Mouse (Mus musculus) lung, postnatal 4 days (tissue): ENCODE results near the gene Med12.

Experiments
- DNase-seq, 2 experiments: peaks; one replicate each; pipeline ENCODE4 v3.0.0; 2021

The Med12 gene

DNA sequence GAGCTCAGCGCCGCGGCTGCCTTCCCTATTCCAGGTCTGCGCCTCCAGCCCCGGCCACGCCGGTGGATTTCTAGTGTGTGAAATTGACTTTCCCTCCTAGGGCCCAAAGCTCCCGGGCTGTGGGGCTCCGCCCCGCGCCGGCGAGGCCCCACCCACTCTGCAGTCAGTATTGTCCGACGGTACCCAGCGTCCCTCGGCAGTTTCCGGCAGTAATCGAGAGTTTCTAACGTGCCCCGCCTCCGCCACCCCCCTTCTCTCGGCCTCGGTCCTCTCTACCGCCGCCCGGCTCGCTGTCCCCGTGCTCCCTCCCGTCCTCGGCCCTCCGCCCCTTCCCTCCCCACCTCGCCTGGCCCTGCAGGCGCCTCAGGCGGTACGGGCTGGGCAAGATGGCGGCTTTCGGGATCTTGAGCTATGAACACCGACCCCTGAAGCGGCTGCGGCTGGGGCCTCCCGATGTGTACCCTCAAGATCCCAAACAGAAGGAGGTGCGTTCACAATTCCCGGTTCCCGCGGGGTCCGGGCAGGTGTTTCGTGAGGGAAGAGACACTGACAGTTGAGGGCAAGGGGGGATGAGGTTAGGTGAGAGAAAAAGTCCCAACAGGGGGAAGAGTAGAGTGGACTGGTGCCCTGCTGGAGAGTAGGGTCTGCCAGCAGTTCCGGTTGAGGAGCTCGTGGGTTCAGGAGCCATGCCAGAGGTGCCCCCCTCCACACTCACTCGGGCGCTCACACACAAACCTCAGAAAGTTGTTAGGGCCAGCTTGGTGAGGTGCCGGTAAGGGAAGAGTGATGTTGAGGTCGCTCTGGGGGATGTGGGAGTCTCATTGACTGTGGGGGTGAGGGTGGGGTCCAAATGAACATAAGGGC, at the start of gene Med12:
TSS of gene Med12 (plus strand) at position 156 of the 864 bp plus-strand sequence.
- peak; percentile 92 to 95 for DNase-seq

DNA sequence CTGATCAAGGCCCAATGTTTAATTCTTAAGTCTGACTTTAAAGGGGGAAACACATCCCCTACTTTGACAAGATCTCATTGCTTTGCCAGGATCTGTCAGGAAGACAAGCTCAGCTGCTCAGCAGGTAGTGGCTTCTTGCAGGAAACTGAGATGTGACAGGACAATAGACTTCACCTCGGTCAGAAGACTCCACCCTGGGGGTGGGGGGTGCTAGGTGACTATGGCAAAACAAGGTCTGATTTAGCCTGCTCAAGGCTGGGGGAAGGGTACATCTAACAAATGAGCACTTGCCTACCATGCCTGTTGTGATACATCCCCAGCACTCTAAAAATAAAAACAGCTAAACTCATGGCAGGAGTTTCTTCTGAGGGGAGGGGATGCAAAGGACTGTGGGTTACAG, 28.8 kb upstream of the Med12 start:
- DNase-seq = no peak

DNA sequence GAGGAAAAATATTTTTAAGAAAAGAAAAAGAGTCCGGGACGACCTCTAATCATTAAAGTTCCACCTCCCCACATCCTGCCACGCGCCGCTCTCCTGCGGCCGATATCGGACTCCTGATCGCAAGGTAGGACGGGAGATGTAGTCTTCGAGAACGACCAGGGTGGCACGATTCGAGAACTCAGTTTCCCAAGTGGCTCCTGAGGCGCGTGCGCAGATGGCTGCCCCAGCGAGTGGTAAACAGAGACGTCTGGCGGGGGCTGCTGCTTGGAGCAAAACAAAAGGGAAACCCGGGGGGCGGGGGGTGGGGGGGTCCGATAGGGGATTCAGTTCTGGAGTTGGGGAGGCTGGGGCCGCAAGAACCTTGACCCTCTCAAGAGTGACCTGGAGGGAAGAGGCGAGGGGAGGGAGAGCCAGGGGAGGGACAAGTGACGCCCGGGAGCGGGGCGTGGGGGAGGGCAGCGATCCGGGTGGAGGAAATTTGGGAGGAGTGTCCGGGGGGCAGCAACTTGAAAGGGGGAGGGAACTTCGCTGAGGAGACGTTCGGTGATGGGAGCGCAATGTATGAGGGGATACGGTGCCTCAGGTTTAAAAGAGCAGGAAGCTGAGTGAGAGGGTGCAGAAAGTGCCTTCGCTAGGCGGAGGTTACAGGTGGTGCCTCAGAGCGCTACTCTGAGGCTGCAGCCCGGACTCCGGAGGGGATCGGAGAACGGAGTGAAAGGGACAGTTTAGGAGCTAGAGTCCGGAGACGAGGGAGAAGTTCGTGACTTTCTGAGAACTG, 19.7 kb upstream of the Med12 start, which contains the start of gene Foxo4:
TSS of gene Foxo4 (plus strand) at position 577 of the 778 bp plus-strand sequence.
- peak; percentile 89 to 93 for DNase-seq

GRCm38 (mm10) chrX:101254740-101255139, 19.1 kb upstream of the Med12 start:
- DNase-seq = peak in 1 of 2 experiments; percentile 6

GRCm38 (mm10) chrX:101256603-101257002, 17.2 kb upstream of the Med12 start:
- DNase-seq = peak; percentile 19 to 25

GRCm38 (mm10) chrX:101260441-101261325, 13.1 kb upstream of the Med12 start:
- DNase-seq = no peak

DNA sequence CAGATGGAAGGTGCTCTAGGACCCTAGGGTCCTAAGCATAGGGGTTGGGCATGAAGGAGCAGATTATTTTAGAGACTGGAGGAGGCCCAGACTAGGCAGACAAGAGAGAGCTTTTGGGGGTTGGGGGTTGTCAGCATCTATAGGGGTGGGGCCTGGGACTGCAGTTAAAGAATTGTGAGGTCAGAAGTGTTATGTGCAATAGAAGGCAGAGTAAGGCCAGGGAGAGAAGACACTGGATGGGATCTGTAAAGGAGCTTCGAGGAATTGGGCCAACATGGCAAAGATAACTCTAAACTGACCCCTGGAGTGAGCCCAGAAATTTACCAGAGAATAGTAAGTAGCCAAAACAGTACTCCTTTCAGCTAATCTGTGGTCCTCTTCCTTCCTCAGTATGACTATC, 9.9 kb upstream of the Med12 start, which contains the start of gene Gm614:
TSS of gene Gm614 (minus strand) at position 101 of the 400 bp plus-strand sequence.
- DNase-seq = no peak

- DNase-seq = no peak
These were observed 7.2 kb upstream of the Med12 start for GRCm38 (mm10) chrX:101266631-101267030.

GRCm38 (mm10) chrX:101268025-101268754, 5.6 kb upstream of the Med12 start, which contains the start of gene Il2rg:
Gene Il2rg (minus strand): TSS chrX:101268255.
- peak in 1 of 2 experiments; percentile 20 for DNase-seq

GRCm38 (mm10) chrX:101268755-101269124, 5.1 kb upstream of the Med12 start, which contains the start of gene Gm20489:
Gene Gm20489 (minus strand): TSS chrX:101269023.
- no peak for DNase-seq

- no peak for DNase-seq
These were observed 420 bp upstream of the Med12 start for GRCm38 (mm10) chrX:101273410-101273809.

GRCm38 (mm10) chrX:101282813-101283212, 9.0 kb downstream of the Med12 start:
- DNase-seq = no peak

DNA sequence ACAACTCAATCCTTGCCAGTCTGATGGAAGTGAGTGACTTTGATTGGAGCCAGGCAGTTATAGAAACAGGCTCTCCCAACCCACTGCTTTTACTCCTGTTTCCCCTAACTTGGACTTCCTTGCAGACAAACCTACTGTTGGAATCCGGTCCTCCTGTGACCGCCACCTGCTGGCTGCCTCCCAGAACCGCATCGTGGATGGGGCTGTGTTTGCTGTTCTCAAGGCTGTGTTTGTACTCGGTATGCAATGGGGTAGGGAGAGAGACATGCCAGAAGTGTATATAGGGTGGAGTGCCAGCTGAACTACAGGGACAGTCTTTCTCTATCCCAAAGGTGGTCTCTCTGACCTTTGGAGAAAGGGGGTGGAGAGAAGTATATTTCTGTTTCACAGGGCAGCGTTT, 11.7 kb downstream of the Med12 start:
- peak; percentile 62 to 75 for DNase-seq

DNA sequence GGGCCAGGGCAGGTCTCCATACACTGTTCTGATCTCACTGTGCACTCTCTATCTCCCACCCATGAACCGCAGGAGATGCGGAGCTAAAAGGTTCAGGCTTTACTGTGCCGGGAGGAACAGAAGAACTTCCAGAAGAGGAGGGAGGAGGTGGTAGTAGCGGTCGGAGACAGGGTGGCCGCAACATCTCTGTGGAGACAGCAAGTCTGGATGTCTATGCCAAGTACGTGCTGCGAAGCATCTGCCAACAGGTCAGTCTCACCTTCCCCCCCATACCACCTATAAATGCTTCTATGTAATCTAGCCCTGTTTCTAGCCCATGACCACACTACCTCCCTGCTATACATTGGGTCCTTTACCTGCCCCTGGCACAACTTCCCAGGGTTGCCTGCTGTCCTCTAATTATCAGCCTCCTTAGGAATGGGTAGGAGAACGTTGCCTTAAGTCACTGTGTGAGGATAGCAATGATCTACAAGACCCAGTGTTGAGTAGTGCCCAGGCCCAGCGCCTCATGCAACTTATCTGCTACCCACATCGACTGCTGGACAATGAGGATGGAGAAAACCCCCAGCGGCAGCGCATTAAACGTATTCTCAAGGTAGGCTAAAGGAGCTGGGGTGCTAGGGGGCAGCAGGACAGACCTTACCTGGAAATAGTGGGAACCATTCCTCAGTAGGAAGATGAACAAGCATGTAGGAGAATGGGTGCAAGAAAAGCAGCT, 12.3 kb downstream of the Med12 start:
- DNase-seq = no peak

GRCm38 (mm10) chrX:101287543-101287942, 13.7 kb downstream of the Med12 start:
- no peak for DNase-seq

- DNase-seq = no peak
These were observed 14.6 kb downstream of the Med12 start for GRCm38 (mm10) chrX:101288432-101288831.

- no peak for DNase-seq
These were observed 15.2 kb downstream of the Med12 start for GRCm38 (mm10) chrX:101289037-101289436.

GRCm38 (mm10) chrX:101290111-101290510, 16.3 kb downstream of the Med12 start:
- DNase-seq = no peak

GRCm38 (mm10) chrX:101299055-101299454, 25.2 kb downstream of the Med12 start, which contains the start of gene Nlgn3:
Gene Nlgn3 (plus strand): TSS chrX:101299168.
- DNase-seq = peak in 1 of 2 experiments; percentile 27

GRCm38 (mm10) chrX:101299473-101300426, 25.9 kb downstream of the Med12 start:
- DNase-seq = no peak
